Mouse (Mus musculus) embryonic facial prominence, embryonic 14.5 days (tissue): ENCODE results near the gene Ntn3. TPM values are rescaled to one million over a fixed set of nuclear protein-coding genes. Genes with fewer than 3 reads are reported as not detected.

ENCODE experiments used
- ATAC-seq: fragments of 200-750 bp; cut with Nextera tagmentation; 2 replicates; pipeline ENCODE4 v1.8.0; 2017; ENCODE audit warnings: low read depth, moderate number of reproducible peaks, moderate TSS enrichment
- DNase-seq: peaks from one replicate; pipeline ENCODE4 v3.0.0-alpha.2; 2015; ENCODE audit warnings: low spot score
- H3K27ac ChIP-seq: fragments of 300-500 bp; sonication (generic); replicated peaks from 2 replicates; pipeline ENCODE4 v1.5.1; 2014; ENCODE audit warnings: low read depth, mild to moderate bottlenecking, low read length, moderate library complexity
- H3K27me3 ChIP-seq: fragments of 300-500 bp; sonication (generic); replicated peaks from 2 replicates; pipeline ENCODE4 v1.6.1; 2014; ENCODE audit warnings: low read length; ENCODE audit not compliant: control insufficient read depth, insufficient read depth
- H3K36me3 ChIP-seq: fragments of 300-500 bp; sonication (generic); 2 replicates; pipeline ENCODE4 v1.6.1; 2014; ENCODE audit warnings: low read length, mixed read lengths; ENCODE audit not compliant: control insufficient read depth, insufficient read depth
- H3K4me1 ChIP-seq: fragments of 300-500 bp; sonication (generic); 2 replicates; pipeline ENCODE4 v1.6.1; 2014; ENCODE audit warnings: antibody characterized with exemption, low read length; ENCODE audit not compliant: control insufficient read depth, insufficient read depth
- H3K4me2 ChIP-seq: fragments of 300-500 bp; sonication (generic); 2 replicates; pipeline ENCODE4 v1.6.1; 2014; ENCODE audit warnings: low read depth, mild to moderate bottlenecking, low read length, moderate library complexity, mixed read lengths
- H3K4me3 ChIP-seq: fragments of 300-500 bp; sonication (generic); 2 replicates; pipeline ENCODE4 v1.5.1; 2014; ENCODE audit warnings: low read depth, mild to moderate bottlenecking, low read length
- H3K9ac ChIP-seq: fragments of 300-500 bp; sonication (generic); 2 replicates; pipeline ENCODE4 v1.6.1; 2014; ENCODE audit warnings: low read depth, mild to moderate bottlenecking, low read length, moderate library complexity, mixed read lengths
- H3K9me3 ChIP-seq: fragments of 300-500 bp; sonication (generic); 2 replicates; pipeline ENCODE4 v1.6.1; 2016; ENCODE audit warnings: low read length; ENCODE audit not compliant: control insufficient read depth
- WGBS: fragments of 180-500 bp; shearing (Covaris S2); extraction: QIAGEN DNeasy Blood & Tissue Kit; methylation state at CpG from one replicate; pipeline ENCODE4 v1.1.7; 2014; 5-methylcytosine and 5-hydroxymethylcytosine counted together
- polyA plus RNA-seq: library from polyadenylated mRNA; unstranded; fragments of >200 nt; fragmentation: Nextera tagmentation; extraction: Ambion mirVana; gene quantifications from 2 replicates; pipeline ENCODE4 v1.2.1, GENCODE M21; 2014

Gene Ntn3
- polyA plus RNA-seq, 1 experiment from 2014 or later = 9.6 TPM

- ATAC-seq = peak; percentile 96
- peaks cover 57% of the 10 kb centered on the region for H3K36me3 ChIP-seq
- H3K4me3 ChIP-seq = peak within 1 kb of the TSS; percentile 70
- WGBS = 5% methylated on average over 39 of the region's 41 CpGs
- peak; percentile 97 for DNase-seq
- no peaks in the 10 kb centered on the region for H3K27me3 ChIP-seq
- peaks cover 8% of the 10 kb centered on the region for H3K4me1 ChIP-seq
- H3K4me2 ChIP-seq = peak within 1 kb of the TSS; percentile 92
- peak within 1 kb of the TSS; percentile 75 for H3K9ac ChIP-seq
- peak within 1 kb of the TSS; percentile 16; the same call in 1 of the 2 replicates for H3K27ac ChIP-seq
- H3K9me3 ChIP-seq = no peaks in the 10 kb centered on the region
Observed at GRCm38 (mm10) chr17:24220435-24221411, 11.4 kb upstream of the Ntn3 start, which contains the start of gene Tedc2. Gene Tedc2 (minus strand): TSS chr17:24220851.

GRCm38 (mm10) chr17:24216836-24217235 is 7.5 kb upstream of the Ntn3 start:
- WGBS = 47% methylated on average over 4 of the region's 4 CpGs
- no peak for ATAC-seq

GRCm38 (mm10) chr17:24213186-24213585 is 3.9 kb upstream of the Ntn3 start:
- Histone ChIP-seq H3K4me3 (no peak overlapping the region), H3K9ac (no peak overlapping the region), H3K4me2 (no peak overlapping the region), H3K27ac (no peak overlapping the region), H3K4me1 (peaks cover 36% of the 10 kb centered on the region), H3K27me3 (no peaks in the 10 kb centered on the region), H3K36me3 (peaks cover 33% of the 10 kb centered on the region), H3K9me3 (no peaks in the 10 kb centered on the region)
- DNase-seq (peak; percentile 33), ATAC-seq (no peak)
- WGBS = 63% methylated on average over 6 of the region's 6 CpGs

More at GRCm38 (mm10) chr17:24216836-24217235, 7.5 kb upstream of the Ntn3 start:
- Histone ChIP-seq H3K27me3 (no peaks in the 10 kb centered on the region), H3K4me1 (peaks cover 13% of the 10 kb centered on the region), H3K27ac (no peak overlapping the region), H3K4me2 (no peak overlapping the region), H3K9me3 (no peaks in the 10 kb centered on the region), H3K36me3 (peaks cover 36% of the 10 kb centered on the region), H3K4me3 (no peak overlapping the region), H3K9ac (no peak overlapping the region)
- no peak for DNase-seq

- ATAC-seq (no peak), DNase-seq (no peak)
- no peaks in the 10 kb centered on the region for H3K27me3 ChIP-seq
- H3K4me1 ChIP-seq = peaks cover 42% of the 10 kb centered on the region
- H3K4me3 ChIP-seq = peak overlapping the region; percentile 47; the same call in 1 of the 2 replicates
- peak overlapping the region; percentile 93; the same call in 1 of the 2 replicates for H3K27ac ChIP-seq
- peaks cover 27% of the 10 kb centered on the region for H3K36me3 ChIP-seq
- no peak overlapping the region for H3K9ac ChIP-seq
- H3K9me3 ChIP-seq = no peaks in the 10 kb centered on the region
- WGBS = 37% methylated on average over 5 of the region's 5 CpGs
- peak overlapping the region; percentile 96 for H3K4me2 ChIP-seq
Observed at GRCm38 (mm10) chr17:24212441-24213018, 3.2 kb upstream of the Ntn3 start.

GRCm38 (mm10) chr17:24211631-24212440 is 2.5 kb upstream of the Ntn3 start:
- WGBS = under 1% methylated on average over 31 of the region's 37 CpGs
- peak overlapping the region; percentile 75 for H3K9ac ChIP-seq
- DNase-seq = peak; percentile 84
- peaks cover 20% of the 10 kb centered on the region for H3K36me3 ChIP-seq
- H3K4me3 ChIP-seq = peak overlapping the region; percentile 47
- peak overlapping the region; percentile 96 for H3K4me2 ChIP-seq
- no peaks in the 10 kb centered on the region for H3K9me3 ChIP-seq
- ATAC-seq = peak; percentile 23
- H3K27ac ChIP-seq = peak overlapping the region; percentile 93
- peaks cover 49% of the 10 kb centered on the region for H3K4me1 ChIP-seq
- H3K27me3 ChIP-seq = no peaks in the 10 kb centered on the region

GRCm38 (mm10) chr17:24210591-24210990 is 1.3 kb upstream of the Ntn3 start:
- no peak for ATAC-seq
- no peak for DNase-seq
- Histone ChIP-seq H3K36me3 (peaks cover 8% of the 10 kb centered on the region), H3K27ac (peak overlapping the region; percentile 93), H3K9ac (no peak overlapping the region), H3K4me2 (peak overlapping the region; percentile 96; the same call in 1 of the 2 replicates), H3K4me3 (no peak overlapping the region), H3K27me3 (no peaks in the 10 kb centered on the region), H3K9me3 (no peaks in the 10 kb centered on the region), H3K4me1 (peaks cover 61% of the 10 kb centered on the region)
- 53% methylated on average over 3 of the region's 3 CpGs for WGBS

- 60% methylated on average over 3 of the region's 3 CpGs for WGBS
- peak overlapping the region; percentile 78; the same call in 1 of the 2 replicates for H3K9ac ChIP-seq
- peak overlapping the region; percentile 75 for H3K4me3 ChIP-seq
- H3K4me2 ChIP-seq = peak overlapping the region; percentile 92
- H3K9me3 ChIP-seq = no peaks in the 10 kb centered on the region
- H3K36me3 ChIP-seq = 0 out of 2 replicates have a peak, but pooled peaks cover under 1% of the 10 kb centered on the region
- H3K27me3 ChIP-seq = no peaks in the 10 kb centered on the region
- H3K4me1 ChIP-seq = peaks cover 61% of the 10 kb centered on the region
- ATAC-seq (no peak), DNase-seq (no peak)
- peak overlapping the region; percentile 93 for H3K27ac ChIP-seq
Observed at GRCm38 (mm10) chr17:24209916-24210240, 547 bp upstream of the Ntn3 start.

- Histone ChIP-seq H3K36me3 (no peaks in the 10 kb centered on the region), H3K4me3 (peak overlapping the region; percentile 75), H3K27ac (peak overlapping the region; percentile 93), H3K9ac (peak overlapping the region; percentile 78), H3K4me2 (peak overlapping the region; percentile 92), H3K27me3 (no peaks in the 10 kb centered on the region), H3K4me1 (peaks cover 72% of the 10 kb centered on the region), H3K9me3 (no peaks in the 10 kb centered on the region)
- WGBS = 0% methylated on average over 7 of the region's 29 CpGs
- ATAC-seq (no peak), DNase-seq (no peak)
Observed at GRCm38 (mm10) chr17:24208641-24209042, 689 bp downstream of the Ntn3 start.
